Mouse (Mus musculus) erythroblast, embryonic 14.5 days (primary cell): ENCODE data around the gene S100b.

Source experiments
- GATA1 ChIP-seq: IDR thresholded peaks from 2 replicates; pipeline ENCODE4 v1.6.1; 2012; ENCODE audit warnings: low read length, inconsistent platforms, mixed read lengths
- TAL1 ChIP-seq: IDR thresholded peaks from 3 replicates; pipeline ENCODE4 v1.6.1; 2012; ENCODE audit warnings: low read length, inconsistent platforms, mixed read lengths

DNA sequence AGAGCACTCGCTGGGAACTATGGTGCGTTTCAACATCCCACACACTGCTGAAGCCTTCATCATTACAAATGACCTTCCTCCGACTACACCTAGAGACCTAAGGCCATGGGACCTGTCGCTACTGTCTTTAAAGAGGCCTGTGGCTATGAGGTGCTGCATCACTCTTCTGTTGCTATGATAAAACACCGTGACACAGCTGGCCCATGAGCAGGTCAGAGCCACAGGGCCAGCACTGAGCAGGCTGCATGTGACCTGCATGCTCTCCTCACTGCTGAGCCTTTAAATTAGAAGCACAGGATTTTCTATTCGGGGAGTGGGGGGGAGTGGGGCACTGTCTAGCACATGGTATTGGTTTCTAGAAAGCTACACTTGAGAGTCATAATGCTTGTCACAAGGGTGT, 41.5 kb upstream of the S100b start:
- TF ChIP-seq GATA1 (no peak), TAL1 (no peak)
